Mouse (Mus musculus): ENCODE measurements around the gene Cdkl1. TPM values are rescaled to one million over a fixed set of nuclear protein-coding genes. Genes with fewer than 3 reads are reported as not detected.
A peak's percentile ranks its signal among the peaks of the same experiment; 100 is the strongest.

Cdkl1 gene
- polyA plus RNA-seq, 1 experiment from 2014 or later: 13.3 TPM

- Histone ChIP-seq H3K27ac (ENCODE audit: low read depth, low read length) (no peak overlapping the region), H3K36me3 (ENCODE audit: control insufficient read depth, insufficient read depth, low read length) (no peaks in the 10 kb centered on the region), H3K9ac (replicated peaks; ENCODE audit: low read depth, low read length) (no peak overlapping the region), H3K9me3 (ENCODE audit: control insufficient read depth, low read length) (no peaks in the 10 kb centered on the region), H3K4me1 (ENCODE audit: control insufficient read depth, insufficient read depth, low read length) (no peaks in the 10 kb centered on the region; the same call in 1 of the 2 replicates), H3K27me3 (ENCODE audit: control insufficient read depth, insufficient read depth, low read length) (no peaks in the 10 kb centered on the region), H3K4me2 (ENCODE audit: low read depth, low read length) (no peak overlapping the region), H3K4me3 (ENCODE audit: low read depth, low read length) (no peak overlapping the region)
- WGBS: 46% methylated on average over 7 of the region's 7 CpGs
- no peak for ATAC-seq (ENCODE audit: low read depth)
Observed at GRCm38 (mm10) chr12:69759267-69759885, 31.7 kb downstream of the Cdkl1 start.

GRCm38 (mm10) chr12:69758221-69759185, 32.6 kb downstream of the Cdkl1 start:
- no peaks in the 10 kb centered on the region for H3K36me3 ChIP-seq (ENCODE audit: control insufficient read depth, insufficient read depth, low read length)
- H3K4me2 ChIP-seq (ENCODE audit: low read depth, low read length): peak overlapping the region; percentile 38
- 13% methylated on average over 20 of the region's 22 CpGs for WGBS
- no peak overlapping the region for H3K9ac ChIP-seq (replicated peaks; ENCODE audit: low read depth, low read length)
- no peak overlapping the region for H3K27ac ChIP-seq (ENCODE audit: low read depth, low read length)
- no peaks in the 10 kb centered on the region for H3K27me3 ChIP-seq (ENCODE audit: control insufficient read depth, insufficient read depth, low read length)
- H3K9me3 ChIP-seq (ENCODE audit: control insufficient read depth, low read length): no peaks in the 10 kb centered on the region
- ATAC-seq (ENCODE audit: low read depth): no peak; the same call in 1 of the 2 replicates
- H3K4me1 ChIP-seq (ENCODE audit: control insufficient read depth, insufficient read depth, low read length): no peaks in the 10 kb centered on the region; the same call in 1 of the 2 replicates
- peak overlapping the region; percentile 17; the same call in 1 of the 2 replicates for H3K4me3 ChIP-seq (ENCODE audit: low read depth, low read length)

GRCm38 (mm10) chr12:69757418-69758141, 33.5 kb downstream of the Cdkl1 start:
- peak; percentile 90 for ATAC-seq (ENCODE audit: low read depth)
- 16% methylated on average over 22 of the region's 22 CpGs for WGBS
- H3K4me2 ChIP-seq (ENCODE audit: low read depth, low read length): peak overlapping the region; percentile 38
- no peaks in the 10 kb centered on the region for H3K9me3 ChIP-seq (ENCODE audit: control insufficient read depth, low read length)
- H3K27ac ChIP-seq (ENCODE audit: low read depth, low read length): no peak overlapping the region
- H3K36me3 ChIP-seq (ENCODE audit: control insufficient read depth, insufficient read depth, low read length): no peaks in the 10 kb centered on the region
- no peaks in the 10 kb centered on the region for H3K27me3 ChIP-seq (ENCODE audit: control insufficient read depth, insufficient read depth, low read length)
- no peak overlapping the region for H3K4me3 ChIP-seq (ENCODE audit: low read depth, low read length)
- 0 out of 2 replicates have a peak overlapping the region, but pooled peaks have one; percentile 8 for H3K9ac ChIP-seq (replicated peaks; ENCODE audit: low read depth, low read length)
- H3K4me1 ChIP-seq (ENCODE audit: control insufficient read depth, insufficient read depth, low read length): no peaks in the 10 kb centered on the region; the same call in 1 of the 2 replicates

- H3K9ac ChIP-seq (replicated peaks; ENCODE audit: low read depth, low read length): no peak overlapping the region
- no peak for ATAC-seq (ENCODE audit: low read depth)
- H3K4me2 ChIP-seq (ENCODE audit: low read depth, low read length): no peak overlapping the region
- no peaks in the 10 kb centered on the region for H3K36me3 ChIP-seq (ENCODE audit: control insufficient read depth, insufficient read depth, low read length)
- H3K27me3 ChIP-seq (ENCODE audit: control insufficient read depth, insufficient read depth, low read length): no peaks in the 10 kb centered on the region
- H3K9me3 ChIP-seq (ENCODE audit: control insufficient read depth, low read length): no peaks in the 10 kb centered on the region
- WGBS: 86% methylated on average over 5 of the region's 5 CpGs
- no peak overlapping the region for H3K27ac ChIP-seq (ENCODE audit: low read depth, low read length)
- no peaks in the 10 kb centered on the region; the same call in 1 of the 2 replicates for H3K4me1 ChIP-seq (ENCODE audit: control insufficient read depth, insufficient read depth, low read length)
- H3K4me3 ChIP-seq (ENCODE audit: low read depth, low read length): no peak overlapping the region
Observed at GRCm38 (mm10) chr12:69756015-69756414, 35.1 kb downstream of the Cdkl1 start.

- Histone ChIP-seq H3K9ac (replicated peaks; ENCODE audit: low read depth, low read length) (no peak overlapping the region), H3K36me3 (ENCODE audit: control insufficient read depth, insufficient read depth, low read length) (no peaks in the 10 kb centered on the region), H3K27me3 (ENCODE audit: control insufficient read depth, insufficient read depth, low read length) (no peaks in the 10 kb centered on the region), H3K27ac (ENCODE audit: low read depth, low read length) (no peak overlapping the region), H3K4me2 (ENCODE audit: low read depth, low read length) (no peak overlapping the region), H3K4me1 (ENCODE audit: control insufficient read depth, insufficient read depth, low read length) (no peaks in the 10 kb centered on the region; the same call in 1 of the 2 replicates), H3K4me3 (ENCODE audit: low read depth, low read length) (no peak overlapping the region), H3K9me3 (ENCODE audit: control insufficient read depth, low read length) (no peaks in the 10 kb centered on the region)
- no peak for ATAC-seq (ENCODE audit: low read depth)
- WGBS: 87% methylated on average over 5 of the region's 5 CpGs
Observed at GRCm38 (mm10) chr12:69753936-69754335, 37.1 kb downstream of the Cdkl1 start.

- H3K9me3 ChIP-seq (ENCODE audit: control insufficient read depth, low read length): no peaks in the 10 kb centered on the region
- WGBS: 40% methylated on average over 10 of the region's 10 CpGs
- H3K4me1 ChIP-seq (ENCODE audit: control insufficient read depth, insufficient read depth, low read length): no peaks in the 10 kb centered on the region
- no peak overlapping the region for H3K4me2 ChIP-seq (ENCODE audit: low read depth, low read length)
- no peak overlapping the region for H3K27ac ChIP-seq (ENCODE audit: low read depth, low read length)
- no peak overlapping the region for H3K9ac ChIP-seq (replicated peaks; ENCODE audit: low read depth, low read length)
- no peak for ATAC-seq (ENCODE audit: low read depth)
- no peaks in the 10 kb centered on the region for H3K36me3 ChIP-seq (ENCODE audit: control insufficient read depth, insufficient read depth, low read length)
- no peaks in the 10 kb centered on the region for H3K27me3 ChIP-seq (ENCODE audit: control insufficient read depth, insufficient read depth, low read length)
- H3K4me3 ChIP-seq (ENCODE audit: low read depth, low read length): no peak overlapping the region
Observed at GRCm38 (mm10) chr12:69751864-69752341, 39.2 kb downstream of the Cdkl1 start.

- no peak overlapping the region for H3K4me3 ChIP-seq (ENCODE audit: low read depth, low read length)
- H3K4me2 ChIP-seq (ENCODE audit: low read depth, low read length): no peak overlapping the region
- no peaks in the 10 kb centered on the region for H3K9me3 ChIP-seq (ENCODE audit: control insufficient read depth, low read length)
- WGBS: 85% methylated on average over 5 of the region's 5 CpGs
- H3K27me3 ChIP-seq (ENCODE audit: control insufficient read depth, insufficient read depth, low read length): no peaks in the 10 kb centered on the region
- H3K36me3 ChIP-seq (ENCODE audit: control insufficient read depth, insufficient read depth, low read length): no peaks in the 10 kb centered on the region
- H3K4me1 ChIP-seq (ENCODE audit: control insufficient read depth, insufficient read depth, low read length): no peaks in the 10 kb centered on the region
- no peak overlapping the region for H3K27ac ChIP-seq (ENCODE audit: low read depth, low read length)
- no peak for ATAC-seq (ENCODE audit: low read depth)
- H3K9ac ChIP-seq (replicated peaks; ENCODE audit: low read depth, low read length): no peak overlapping the region
Observed at GRCm38 (mm10) chr12:69744138-69744537, 46.9 kb downstream of the Cdkl1 start.

GRCm38 (mm10) chr12:69741965-69742364, 49.1 kb downstream of the Cdkl1 start:
- no peak for ATAC-seq (ENCODE audit: low read depth)
- Histone ChIP-seq H3K27me3 (ENCODE audit: control insufficient read depth, insufficient read depth, low read length) (no peaks in the 10 kb centered on the region), H3K36me3 (ENCODE audit: control insufficient read depth, insufficient read depth, low read length) (no peaks in the 10 kb centered on the region), H3K4me2 (ENCODE audit: low read depth, low read length) (no peak overlapping the region), H3K4me1 (ENCODE audit: control insufficient read depth, insufficient read depth, low read length) (no peaks in the 10 kb centered on the region), H3K9ac (replicated peaks; ENCODE audit: low read depth, low read length) (no peak overlapping the region), H3K9me3 (ENCODE audit: control insufficient read depth, low read length) (no peaks in the 10 kb centered on the region), H3K27ac (ENCODE audit: low read depth, low read length) (no peak overlapping the region), H3K4me3 (ENCODE audit: low read depth, low read length) (no peak overlapping the region)
- 96% methylated on average over 5 of the region's 5 CpGs for WGBS

All from neural tube, embryonic 14.5 days (tissue).